Mouse (Mus musculus) layer of hippocampus, adult 2 months (tissue): ENCODE measurements around the gene Umad1. TPM values are rescaled to one million over a fixed set of nuclear protein-coding genes. Genes with fewer than 3 reads are reported as not detected.

Experiments used
- DNase-seq, 2 experiments: peaks; one replicate each; pipeline ENCODE4 v3.0.0; 2022; ENCODE audit warnings: low spot score in 2 of 2
- H3K27ac ChIP-seq: fragments of 200-600 bp; 2 replicates; pipeline ENCODE4 v1.8.1; 2022
- H3K4me3 ChIP-seq: fragments of 200-600 bp; 2 replicates; pipeline ENCODE4 v1.8.1; 2022; ENCODE audit warnings: mild to moderate bottlenecking
- CTCF ChIP-seq: fragments of 200-600 bp; conservative IDR thresholded peaks from 2 replicates; pipeline ENCODE4 v1.8.1; 2022; ENCODE audit warnings: antibody characterized with exemption, mild to moderate bottlenecking, moderate library complexity
- long read RNA-seq, 2 experiments: library from polyadenylated mRNA; stranded (forward); transcript quantifications; one replicate each; pipeline ENCODE4 v2.0.0; 2021; ENCODE audit warnings: borderline mapping rate in 2 of 2
- total RNA-seq, 2 experiments: library from RNA; stranded (reverse); gene quantifications; 2 replicates each; pipeline ENCODE4 v1.2.3; 2021

Umad1 gene
- 10 to 100 TPM; 34.6 to 39.0 TPM for total RNA-seq
- long read RNA-seq, experiment 1, transcript Umad1-204 (4 exons, 2,025 nt), result major isoform, 16 of 26 reads
- long read RNA-seq, experiment 1, transcript Umad1-202 (5 exons, 2,615 nt), result minor isoform, 5 of 26 reads
- long read RNA-seq, experiment 1, partial matches to known transcripts, result 0 of 26 reads
- long read RNA-seq, experiment 1, other reads (novel, unspliced or antisense), result 3 of 26 reads
- long read RNA-seq, experiment 2, transcript Umad1-202 (5 exons, 2,615 nt), result minor isoform, 22 of 59 reads
- long read RNA-seq, experiment 2, transcript Umad1-204 (4 exons, 2,025 nt), result major isoform, 28 of 59 reads
- long read RNA-seq, experiment 2, partial matches to known transcripts, result 0 of 59 reads
- long read RNA-seq, experiment 2, other reads (novel, unspliced or antisense), result 7 of 59 reads

DNA sequence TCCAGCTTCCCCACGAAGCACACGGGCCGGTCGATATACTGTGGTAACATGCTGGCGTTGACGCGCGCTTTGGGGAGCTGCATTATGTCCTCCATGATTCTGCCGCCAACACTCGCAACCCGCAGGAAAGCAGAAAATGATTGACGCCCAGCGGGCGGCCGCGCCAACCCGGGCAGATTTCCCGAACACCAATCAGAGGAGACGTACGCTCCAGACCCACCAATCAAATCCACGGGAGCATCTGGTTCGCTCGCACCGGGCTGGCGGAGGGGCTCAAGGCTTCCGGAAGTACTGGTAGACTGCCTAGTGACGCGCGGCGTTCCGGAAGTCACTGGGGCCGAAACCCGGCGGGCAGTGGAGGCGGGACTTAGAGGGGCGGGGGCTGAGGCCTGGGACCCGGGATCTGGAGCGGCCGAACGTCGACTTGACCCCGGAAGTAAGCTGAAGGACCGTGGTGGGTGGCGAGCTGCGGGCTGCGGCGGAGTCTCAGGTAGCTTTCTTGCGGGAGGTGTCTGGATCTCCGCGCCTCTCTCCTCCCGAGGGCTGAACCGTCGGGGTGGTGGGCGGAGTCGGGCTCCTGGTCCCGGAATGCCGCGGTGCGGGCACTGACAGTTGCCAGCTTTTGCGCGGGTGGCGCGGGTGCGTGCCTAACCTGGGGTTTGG lies at the start of gene Umad1, which contains the start of the genes Rpa3 and Gm45062:
Gene Umad1 (plus strand): TSS at position 285 of the 663 bp plus-strand sequence.
Gene Rpa3 (minus strand): TSS at position 170 of the 663 bp plus-strand sequence.
Gene Gm45062 (plus strand): TSS at position 447 of the 663 bp plus-strand sequence.
- peak; percentile 98 for DNase-seq
- Histone ChIP-seq H3K27ac (peak within 1 kb of the TSS; percentile 95), H3K4me3 (peak within 1 kb of the TSS; percentile 98)
- peak; percentile 2; the same call in 1 of the 2 replicates for TF ChIP-seq CTCF

DNA sequence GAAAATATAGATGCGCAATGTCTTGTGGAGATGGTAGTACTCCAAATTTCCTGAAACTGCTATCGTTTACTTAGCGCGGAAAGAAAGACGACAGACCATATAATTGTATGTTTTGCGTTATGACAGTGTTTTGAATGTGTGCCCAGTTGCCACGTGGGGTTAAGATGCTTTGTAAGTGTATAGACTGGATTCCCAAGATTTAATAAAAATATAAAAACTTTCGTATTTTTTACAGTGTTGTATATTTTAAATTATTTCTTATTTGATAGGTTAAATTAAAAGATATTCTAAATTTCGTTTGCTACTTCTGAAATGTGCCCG lies 49.3 kb upstream of the Umad1 start:
- H3K27ac ChIP-seq, result peak overlapping the region; percentile 98
- no peak for TF ChIP-seq CTCF

DNA sequence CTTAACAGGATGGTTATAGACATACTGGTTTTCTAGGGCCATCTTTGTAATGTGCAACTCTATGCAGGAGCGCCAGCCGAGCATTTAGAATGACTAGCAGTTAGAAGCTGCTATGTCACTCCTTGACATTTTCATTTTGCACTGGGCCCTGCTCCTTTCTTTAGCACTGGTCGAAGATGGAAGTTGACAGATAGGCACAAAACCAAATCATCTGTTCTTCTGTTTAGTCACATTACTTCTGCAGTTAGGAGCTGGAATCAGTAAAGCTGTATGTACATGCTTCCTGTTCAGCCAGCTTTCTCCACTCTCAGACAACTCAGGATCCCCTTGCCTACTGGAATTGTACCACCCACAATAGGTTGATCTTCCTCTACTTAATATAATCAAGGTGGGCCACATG lies 48.4 kb upstream of the Umad1 start:
- Histone ChIP-seq H3K4me3 (peak overlapping the region; percentile 88; the same call in 1 of the 2 replicates), H3K27ac (no peak overlapping the region)
- DNase-seq, result no peak
- TF ChIP-seq CTCF, result no peak

More for the DNA sequence above, 49.3 kb upstream of the Umad1 start:
- H3K4me3 ChIP-seq, result peak overlapping the region; percentile 88
- no peak for DNase-seq

DNA sequence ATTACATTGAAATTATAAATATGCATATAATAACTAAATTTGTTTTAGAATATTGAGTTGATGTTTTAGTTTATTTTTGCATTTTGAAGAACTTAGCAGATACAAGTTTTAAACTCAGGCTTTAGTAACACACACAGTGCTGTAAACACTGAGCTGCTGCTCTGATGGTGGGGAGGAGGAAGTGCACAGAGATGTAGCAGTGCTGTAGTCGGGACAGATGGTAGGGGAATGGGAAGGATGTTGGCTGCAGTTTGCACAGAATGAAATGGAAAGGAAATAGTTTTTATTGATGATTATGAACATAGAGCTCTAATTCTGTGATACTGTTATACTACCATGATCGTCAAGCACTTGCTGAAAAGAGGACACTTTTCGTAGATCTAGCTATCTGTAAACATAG lies 32.1 kb upstream of the Umad1 start:
- no peak overlapping the region for H3K4me3 ChIP-seq
- peak; percentile 42 for TF ChIP-seq CTCF
- H3K27ac ChIP-seq, result peak overlapping the region; percentile 69; the same call in 1 of the 2 replicates
- peak; percentile 37 to 41 for DNase-seq

DNA sequence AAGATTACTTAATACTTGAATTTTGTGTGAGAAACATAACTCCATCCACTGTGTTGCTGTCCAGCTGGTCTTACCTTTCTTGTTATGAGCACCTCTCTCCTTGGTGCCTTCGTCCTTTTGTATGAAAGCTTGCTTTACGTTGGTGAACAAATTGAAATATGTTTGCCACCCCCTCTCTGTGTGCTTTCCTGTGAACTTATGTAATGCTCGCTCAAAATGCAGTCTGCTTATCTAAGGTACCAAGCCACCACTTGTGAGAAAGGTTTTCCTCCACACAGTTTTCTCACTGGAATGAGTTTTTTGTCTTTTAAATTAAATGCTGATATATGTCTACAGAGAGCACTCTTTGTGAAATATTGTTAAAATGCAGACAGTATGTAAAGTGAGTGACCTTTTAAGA lies 30.5 kb upstream of the Umad1 start:
- Histone ChIP-seq H3K4me3 (no peak overlapping the region), H3K27ac (0 out of 2 replicates have a peak overlapping the region, but pooled peaks have one; percentile 23)
- TF ChIP-seq CTCF, result no peak
- DNase-seq, result no peak

DNA sequence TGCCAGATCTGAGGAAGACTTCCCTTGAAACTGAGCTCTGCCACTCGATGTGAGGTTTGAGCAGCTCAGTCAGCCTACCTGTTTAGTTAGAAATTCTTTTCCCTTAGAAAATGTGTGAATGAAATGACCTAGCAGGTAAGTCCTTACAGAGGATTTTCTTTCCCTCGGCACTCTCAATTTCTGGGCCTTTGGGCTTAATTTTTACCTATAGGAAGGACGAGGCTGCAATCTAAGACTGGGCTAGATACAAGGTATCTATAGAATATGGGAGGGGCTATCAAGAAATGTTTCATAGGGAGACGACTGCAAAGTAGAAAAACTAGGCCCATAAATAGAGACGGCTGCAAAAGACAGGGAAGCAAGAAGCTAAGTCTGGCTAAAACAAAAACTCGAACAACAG lies 772 bp upstream of the Umad1 start:
- peak overlapping the region; percentile 98 for H3K4me3 ChIP-seq
- H3K27ac ChIP-seq, result peak overlapping the region; percentile 89
- TF ChIP-seq CTCF, result no peak
- no peak for DNase-seq

DNA sequence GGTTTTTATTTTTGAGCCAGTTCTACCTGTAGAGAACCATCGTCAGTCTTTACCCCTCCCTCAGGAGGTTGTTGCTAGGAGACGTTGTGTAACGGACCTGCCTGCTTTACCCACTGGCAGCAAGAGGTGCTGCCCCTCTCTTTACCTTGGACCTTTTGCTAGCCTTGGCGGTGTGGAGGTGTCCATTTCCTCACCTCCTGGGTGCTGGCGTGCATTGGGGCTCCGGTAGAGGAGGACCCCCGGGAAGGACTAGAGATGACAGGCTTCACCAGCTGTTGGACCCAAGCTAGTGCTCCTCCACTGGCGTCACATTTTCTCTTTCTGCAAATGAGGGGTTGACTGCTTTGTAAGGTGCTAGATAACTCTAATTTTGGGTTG lies 568 bp downstream of the Umad1 start:
- DNase-seq, result peak in 1 of 2 experiments; percentile 24
- H3K27ac ChIP-seq, result peak overlapping the region; percentile 95
- peak overlapping the region; percentile 98 for H3K4me3 ChIP-seq
- no peak for TF ChIP-seq CTCF

DNA sequence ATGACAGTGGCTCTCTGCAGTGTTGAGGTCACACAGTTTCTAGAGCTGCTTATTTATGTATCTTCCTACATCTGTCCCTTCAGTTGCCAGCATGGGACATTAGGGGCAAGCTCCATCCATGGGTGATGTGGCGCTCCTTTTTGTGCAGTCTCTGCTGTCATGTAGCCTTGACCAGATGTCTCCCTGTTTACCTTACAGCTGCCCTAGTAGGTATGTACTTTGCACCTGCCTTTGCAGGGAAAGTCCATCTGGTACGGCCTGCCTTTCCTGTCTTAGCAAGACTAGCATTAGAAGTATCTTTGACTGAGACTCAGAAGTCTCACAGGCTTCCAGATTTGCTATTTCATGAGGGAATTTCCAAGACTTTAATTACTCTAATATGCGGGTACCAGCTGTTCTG lies 12.0 kb downstream of the Umad1 start:
- no peak for TF ChIP-seq CTCF
- Histone ChIP-seq H3K4me3 (no peak overlapping the region), H3K27ac (no peak overlapping the region)
- no peak for DNase-seq

DNA sequence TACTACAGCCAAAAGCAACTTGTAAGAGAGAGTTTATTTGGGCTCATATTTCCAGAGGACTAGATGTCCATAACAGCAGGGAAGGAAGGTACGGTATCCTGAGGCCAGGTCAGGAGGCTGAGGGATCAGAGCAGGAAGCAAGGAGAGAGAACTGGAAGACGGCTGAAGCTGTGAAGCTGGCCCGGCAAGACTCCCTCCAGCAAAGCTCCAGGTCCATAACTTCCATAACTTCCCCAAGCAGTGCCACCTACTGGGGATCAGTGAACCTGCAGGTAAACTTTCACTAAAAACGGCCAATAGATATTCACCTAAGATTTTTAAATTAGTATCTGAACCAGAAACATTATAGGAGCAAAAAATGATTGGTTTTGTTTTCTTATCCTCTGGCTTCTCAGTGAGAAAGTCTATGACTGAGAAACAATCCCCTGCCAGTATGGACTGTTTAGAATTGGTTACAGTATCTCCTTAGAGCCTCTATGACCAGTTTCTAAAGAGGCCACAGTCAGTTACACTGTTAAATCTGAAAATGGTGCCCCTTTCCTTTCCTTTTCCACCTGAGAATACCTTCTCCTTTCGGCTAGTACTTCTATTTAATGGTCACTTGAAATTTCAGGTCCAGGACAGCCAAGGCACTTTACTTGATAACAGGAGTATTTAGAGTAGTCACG lies 15.4 kb downstream of the Umad1 start:
- TF ChIP-seq CTCF, result peak; percentile 83
- peak in 1 of 2 experiments; percentile 39 for DNase-seq
- no peak overlapping the region for H3K4me3 ChIP-seq
- H3K27ac ChIP-seq, result peak overlapping the region; percentile 71

DNA sequence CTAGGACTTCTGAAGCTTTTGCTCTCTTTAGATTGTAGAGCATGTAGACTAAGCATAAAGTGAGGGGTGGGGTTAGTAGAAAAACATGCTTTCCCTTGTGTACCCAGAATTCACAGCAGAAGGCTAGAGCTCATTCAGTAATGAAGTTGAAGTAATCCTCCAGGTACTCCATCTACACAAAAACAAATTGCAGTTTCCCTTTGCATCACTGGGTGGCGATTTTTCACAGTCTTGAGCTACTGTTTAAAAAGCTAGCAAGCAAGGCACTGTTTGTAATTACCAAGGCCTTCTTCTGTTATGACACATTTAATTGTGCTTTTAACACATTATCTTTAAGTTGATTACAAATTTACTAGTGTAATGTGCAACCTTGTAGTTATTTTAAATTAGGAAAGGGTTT lies 16.0 kb downstream of the Umad1 start:
- peak; percentile 82 for TF ChIP-seq CTCF
- H3K27ac ChIP-seq, result peak overlapping the region; percentile 71
- no peak overlapping the region for H3K4me3 ChIP-seq
- peak; percentile 76 to 79 for DNase-seq

DNA sequence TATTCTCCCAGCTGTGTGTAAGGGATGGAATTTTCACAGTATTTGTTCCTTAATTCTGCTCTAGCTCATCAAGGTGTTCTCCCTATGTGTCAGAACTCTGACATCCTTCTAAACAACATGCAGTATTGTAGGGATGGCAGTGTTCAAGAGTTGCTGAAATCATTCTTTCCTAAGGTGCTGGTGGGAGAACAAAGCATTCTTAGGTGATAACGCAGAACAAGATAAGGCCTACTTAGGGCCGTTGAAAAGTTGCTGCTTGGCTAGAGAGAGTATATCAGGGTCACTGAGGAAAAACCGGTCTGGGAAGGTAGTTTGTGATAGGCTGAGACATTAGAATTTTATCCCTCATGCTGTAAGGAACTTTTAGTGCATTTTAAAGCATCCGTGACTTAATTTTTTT lies 17.3 kb downstream of the Umad1 start:
- DNase-seq, result no peak
- Histone ChIP-seq H3K27ac (no peak overlapping the region), H3K4me3 (no peak overlapping the region)
- TF ChIP-seq CTCF, result no peak

DNA sequence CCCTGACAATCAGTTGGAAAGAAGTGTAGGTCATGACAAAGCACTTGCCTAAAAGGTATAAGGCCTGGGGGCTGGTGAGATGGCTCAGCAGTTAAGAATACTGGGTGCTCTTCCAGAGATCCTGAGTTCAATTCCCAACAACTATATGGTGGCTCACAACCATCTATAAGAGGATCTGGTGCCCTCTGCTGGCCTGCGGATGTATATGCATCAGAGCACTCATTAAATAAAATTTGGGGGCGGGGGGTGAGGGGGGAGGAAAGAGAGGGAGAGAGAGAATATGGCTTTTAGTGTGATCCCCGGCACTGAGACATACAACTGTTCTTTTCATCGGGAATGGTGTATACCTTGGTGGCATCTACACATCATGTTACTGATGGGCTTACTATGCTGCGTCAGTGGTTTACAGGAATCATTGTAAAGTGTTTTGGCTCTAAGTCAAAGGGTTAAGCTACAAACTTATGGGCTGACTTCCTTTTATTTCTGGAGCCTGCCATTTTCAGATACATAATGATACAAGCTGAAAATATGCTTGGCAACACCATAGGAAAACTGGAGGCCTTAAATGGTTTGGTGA lies 19.4 kb downstream of the Umad1 start:
- TF ChIP-seq CTCF, result peak; percentile 55
- Histone ChIP-seq H3K27ac (no peak overlapping the region), H3K4me3 (no peak overlapping the region)
- no peak for DNase-seq

DNA sequence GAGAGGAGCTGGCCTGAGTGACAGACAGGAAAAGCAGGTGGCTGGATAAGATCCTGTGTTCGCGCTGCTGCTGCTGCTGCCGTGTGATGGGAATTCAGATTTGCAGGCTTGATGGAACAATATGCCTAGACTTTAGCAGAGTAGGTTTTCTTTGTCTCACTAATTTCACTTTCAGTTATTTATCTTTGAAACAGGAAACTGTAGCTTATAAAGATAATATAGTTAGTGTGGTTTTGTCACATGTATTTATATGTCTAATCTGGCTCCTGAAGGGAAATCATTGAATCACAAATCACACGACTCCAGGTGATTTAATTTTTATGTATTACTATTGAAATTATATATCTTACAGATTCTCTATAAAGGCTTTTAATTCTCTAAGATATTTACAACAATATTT lies 24.2 kb downstream of the Umad1 start:
- no peak for TF ChIP-seq CTCF
- Histone ChIP-seq H3K4me3 (no peak overlapping the region), H3K27ac (no peak overlapping the region)
- DNase-seq, result no peak
